Mouse (Mus musculus): Measurements from ENCODE around the gene Gm20388.

Gm20388 gene

DNA sequence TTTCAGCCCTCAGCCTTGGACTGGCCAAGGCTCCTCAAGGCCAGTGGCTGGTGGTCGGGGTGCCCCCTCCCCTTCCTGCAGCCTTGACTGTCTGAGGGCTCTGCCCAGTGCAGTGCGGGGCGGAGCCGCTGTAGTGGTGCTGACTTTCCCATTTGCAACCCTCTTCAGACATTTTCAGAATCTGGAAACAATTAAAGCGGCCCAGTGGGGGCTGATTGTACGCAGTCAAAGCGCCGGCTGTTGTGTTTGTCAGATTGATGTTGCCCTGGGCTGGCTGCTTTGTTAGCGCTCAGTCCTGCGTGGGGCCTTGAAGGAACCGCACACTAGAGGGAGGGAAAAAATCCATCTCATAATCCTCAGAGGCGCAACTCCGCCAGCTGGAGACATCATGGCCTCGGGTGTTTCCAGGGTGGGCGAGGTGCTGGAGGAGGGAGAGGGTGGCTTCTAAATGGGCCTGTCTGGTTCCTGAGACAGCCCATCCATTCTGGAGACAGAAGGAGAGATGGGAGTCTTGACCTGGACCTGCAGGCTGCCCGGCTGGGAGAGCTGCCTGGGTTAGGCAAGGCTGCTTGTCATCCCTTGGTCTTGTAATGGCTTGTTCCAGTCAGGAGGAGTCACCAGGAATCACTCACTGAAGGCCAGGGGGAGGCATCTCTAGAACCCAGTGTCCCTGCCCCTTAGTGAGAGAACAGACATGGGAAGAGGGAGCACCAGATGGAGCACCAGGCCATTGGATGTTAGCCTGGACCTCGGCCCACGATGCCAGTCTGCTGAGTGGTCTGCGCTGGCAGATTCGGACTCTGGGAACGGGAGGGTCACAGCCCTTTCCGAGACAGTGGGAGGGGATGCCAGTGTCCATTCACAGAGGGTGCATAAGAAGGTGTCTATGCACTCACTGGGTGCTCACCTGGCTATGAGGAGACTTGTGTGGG lies 388.2 kb downstream of the Gm20388 start:
- intact Hi-C loops (cut with DNase I) = no loop called here

DNA sequence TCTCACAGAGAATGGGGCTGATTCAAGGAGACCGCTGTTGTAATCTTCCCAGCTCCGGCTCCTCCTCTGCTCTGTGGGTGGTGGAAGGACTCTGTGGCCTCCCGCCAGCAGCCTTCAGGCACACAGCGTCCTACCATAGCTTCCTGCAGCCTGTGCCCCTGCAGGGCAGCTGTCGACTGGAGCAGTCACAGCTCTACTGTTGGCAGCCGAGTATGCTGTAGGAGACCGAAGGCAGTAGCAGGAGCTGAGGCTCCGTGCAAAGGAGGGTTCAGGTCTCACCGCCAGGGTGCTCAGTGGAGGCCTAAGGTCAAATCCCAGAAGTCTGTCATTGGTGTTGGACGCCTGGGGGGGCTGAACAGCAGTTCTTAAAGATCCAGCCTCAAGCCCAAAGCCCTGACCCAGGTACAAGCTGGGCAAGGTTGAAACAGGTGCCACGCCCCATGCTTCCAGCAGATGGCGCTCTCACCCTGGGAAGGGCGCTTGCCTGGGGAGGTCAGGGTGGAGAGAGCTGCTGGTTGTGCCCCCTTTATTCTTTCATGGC lies 390.0 kb downstream of the Gm20388 start:
- intact Hi-C loops (cut with DNase I) = no loop called here

DNA sequence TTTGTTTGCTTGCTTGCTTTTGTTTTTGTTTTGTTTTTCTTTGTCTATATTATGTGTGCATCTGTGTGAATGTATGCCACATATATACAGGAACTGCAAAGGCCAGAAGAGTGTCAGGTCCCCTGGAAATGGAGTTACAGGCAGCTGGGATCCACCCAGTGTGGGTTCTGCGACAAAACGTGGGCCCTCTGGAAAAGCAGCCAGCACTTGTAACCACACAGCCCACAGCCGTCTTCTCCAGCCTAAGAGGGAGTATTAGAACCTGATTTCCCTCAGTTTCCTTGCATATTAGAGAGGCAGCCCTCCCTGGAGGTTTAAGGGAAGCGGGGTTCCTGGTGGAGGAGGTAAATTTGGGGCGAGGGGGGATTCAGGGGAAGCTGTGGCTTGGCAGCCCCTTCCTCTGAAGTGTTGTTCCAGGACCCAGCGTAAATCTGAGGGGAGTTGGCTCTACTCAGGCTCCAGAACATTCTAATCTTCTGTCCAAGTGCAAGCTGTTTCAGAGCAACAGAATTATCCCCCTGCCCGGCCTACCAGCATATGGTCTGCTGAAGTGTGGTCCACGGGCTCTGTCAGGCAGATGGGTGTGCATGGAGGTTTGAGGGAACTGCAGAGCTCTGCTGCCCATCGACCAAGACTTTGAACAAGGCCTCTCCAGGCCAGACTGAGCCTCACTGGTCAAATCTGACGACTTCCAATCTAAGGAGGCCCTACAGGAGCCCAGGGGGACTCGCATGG lies 392.5 kb downstream of the Gm20388 start:
- intact Hi-C loops (cut with DNase I) = no loop called here

DNA sequence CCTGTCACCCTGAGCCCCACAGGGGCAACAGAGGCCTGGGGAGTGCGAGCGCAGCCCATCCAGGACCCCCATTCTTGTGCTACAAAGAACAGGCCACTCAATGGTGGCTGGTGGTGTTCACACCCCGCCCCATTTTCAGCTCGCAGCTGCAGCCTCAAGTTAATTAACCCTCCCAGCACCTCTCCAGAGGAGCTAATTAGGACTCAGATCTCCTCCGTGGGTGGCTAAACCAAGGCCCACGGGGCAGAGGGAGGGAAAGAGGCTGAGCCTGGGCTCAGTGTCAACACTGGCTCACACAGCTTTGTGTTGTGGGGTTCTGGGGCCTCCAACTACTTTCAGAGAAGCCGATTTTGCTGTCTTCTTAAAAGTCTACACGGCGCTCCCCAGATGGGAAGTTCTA lies 393.5 kb downstream of the Gm20388 start:
- intact Hi-C loops (cut with DNase I) = no loop called here

DNA sequence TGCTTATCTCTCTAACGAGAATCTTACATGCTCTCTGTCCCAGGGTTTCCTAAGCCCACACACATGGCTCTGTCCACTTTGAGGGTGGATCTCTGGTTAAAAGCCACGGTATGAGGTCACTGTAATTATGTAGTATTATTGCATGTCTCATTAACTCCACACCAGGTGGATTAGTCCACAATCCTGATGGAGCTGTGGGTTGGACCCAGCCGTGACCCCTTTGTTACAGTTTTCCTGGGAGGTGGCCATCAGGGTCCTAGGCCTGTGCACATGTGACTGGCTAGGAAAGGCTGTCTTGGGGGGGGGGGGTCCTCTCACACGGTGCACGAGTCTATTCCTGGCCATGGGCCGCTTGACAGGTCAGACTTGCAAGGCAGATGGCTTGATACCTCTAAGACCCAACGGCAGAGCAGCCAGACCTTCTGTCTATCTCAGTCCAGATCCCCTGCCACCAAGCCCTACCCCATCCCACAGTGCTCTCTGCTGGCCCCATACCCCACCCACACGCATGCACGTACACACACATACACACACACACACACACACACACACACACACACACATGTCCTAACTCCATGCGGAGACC lies 395.3 kb downstream of the Gm20388 start:
- intact Hi-C loops (cut with DNase I) = no loop called here

DNA sequence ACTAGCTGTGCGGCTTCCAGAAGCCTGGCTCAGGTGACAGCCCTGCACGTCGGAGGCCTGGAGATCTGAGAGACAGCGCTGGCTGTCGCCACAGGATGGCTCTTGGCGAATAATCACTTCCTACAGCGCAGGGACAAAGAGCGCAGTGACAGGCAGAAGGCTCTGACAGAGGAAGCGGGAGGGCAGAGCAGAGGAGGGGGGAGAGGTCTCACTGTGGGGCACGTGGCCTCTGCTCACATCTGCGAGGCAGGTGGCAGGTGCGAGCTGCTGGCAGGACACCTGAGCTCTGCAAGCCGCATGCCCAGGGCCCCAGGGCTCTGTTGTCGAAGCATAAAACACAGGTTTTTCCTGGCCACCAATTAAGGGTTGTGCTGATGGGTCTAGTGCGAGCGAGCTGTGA lies 396.5 kb downstream of the Gm20388 start:
- intact Hi-C loops (cut with DNase I) = no loop called here

DNA sequence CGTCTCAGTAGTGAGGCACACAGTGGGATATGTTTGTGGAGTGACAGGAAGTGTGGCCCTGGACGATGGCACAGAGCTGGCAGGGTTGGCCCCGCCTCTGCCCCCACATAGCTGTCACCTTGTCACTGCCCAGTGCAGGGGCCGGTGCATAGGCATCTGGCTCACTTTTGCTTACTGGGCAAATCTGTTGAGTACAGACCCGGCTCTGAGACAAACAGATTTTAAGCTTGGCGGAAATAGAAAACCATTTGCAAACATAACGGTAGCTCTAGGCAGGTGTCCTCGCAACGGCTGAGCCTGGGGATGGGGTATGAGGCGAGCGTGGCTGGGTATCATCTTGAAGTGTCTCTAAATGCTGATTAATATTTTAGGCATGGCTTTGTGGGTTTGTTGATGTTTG lies 396.9 kb downstream of the Gm20388 start:
- intact Hi-C loops (cut with DNase I) = no loop called here

DNA sequence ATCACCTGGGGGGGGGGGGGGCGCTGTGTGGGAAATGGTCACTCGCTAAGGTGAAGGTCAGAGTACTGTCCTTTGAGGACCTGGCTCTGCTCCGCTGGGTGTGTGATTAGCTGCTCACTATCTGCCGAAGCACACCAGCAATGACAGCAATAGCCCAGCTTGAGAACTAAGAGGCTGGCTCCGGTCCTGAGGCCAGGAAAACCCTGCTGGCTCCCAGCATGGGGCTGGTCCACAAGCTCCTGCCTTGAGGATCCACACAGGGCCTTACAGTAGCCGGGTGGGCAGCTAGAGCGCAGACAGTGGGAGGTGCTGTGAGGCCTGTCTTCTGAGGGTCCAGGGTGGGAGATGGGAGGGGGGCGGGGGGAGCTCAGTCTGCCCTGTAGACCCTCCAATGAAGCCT lies 397.5 kb downstream of the Gm20388 start:
- intact Hi-C loops (cut with DNase I) = no loop called here

DNA sequence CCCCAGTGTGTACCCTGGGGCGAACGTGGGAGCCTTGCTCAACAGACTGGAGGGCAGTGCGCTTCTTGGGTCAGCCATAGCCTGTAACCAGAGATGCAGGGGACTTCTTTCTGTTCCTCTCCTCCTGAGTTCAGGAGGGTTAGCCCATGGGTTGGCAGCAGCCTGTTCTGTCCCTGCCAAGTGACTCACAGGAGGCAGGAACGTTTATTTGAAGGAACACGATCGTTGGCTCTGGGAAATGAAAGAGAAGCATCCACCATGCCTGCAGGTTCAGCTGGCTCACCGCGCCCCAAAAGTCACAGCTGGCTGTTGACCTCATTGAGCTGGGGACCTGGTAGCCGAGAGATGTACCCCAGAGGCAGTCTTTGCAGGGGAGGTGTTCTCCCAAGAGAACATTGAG lies 397.9 kb downstream of the Gm20388 start:
- intact Hi-C loops (cut with DNase I) = no loop called here

DNA sequence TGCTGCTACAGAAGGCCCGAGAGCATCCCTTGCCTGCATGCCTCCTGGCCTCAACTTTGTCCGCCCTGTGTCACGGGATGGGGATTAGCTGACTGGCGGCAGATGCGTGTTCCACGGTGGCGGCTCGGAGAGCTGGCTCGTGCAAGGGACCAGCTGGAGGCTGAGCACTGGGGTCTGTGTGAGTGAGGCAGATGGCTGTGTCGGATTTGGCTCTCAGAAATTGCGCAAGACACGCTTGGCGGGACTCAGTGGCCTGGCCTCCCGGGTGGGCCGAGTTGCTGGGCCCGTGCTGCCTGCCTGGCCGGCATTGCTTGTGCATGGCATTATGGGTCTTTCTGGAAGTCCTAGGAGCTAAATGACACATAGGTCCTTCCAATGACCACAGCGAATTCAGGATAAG lies 398.7 kb downstream of the Gm20388 start:
- intact Hi-C loops (cut with DNase I) = no loop called here

DNA sequence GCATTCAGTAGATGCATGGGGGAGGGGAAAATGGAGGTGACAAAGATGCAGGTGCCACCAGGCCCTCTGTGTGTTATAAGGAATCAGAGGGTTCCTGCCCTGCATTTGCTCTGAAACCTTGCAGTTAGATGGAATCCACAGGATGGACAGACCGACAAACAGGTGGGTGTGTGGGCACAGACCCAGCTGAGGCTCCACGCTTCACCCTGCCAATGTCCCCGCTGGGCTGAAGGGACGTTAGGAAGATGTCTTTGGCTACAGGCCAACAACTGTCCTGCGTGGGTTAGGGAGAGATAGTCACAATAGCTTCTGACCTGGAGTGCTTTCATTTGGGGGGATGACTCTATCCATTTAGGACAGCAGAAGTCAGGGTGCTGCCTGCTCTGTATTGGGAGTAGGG lies 399.4 kb downstream of the Gm20388 start:
- intact Hi-C loops (cut with DNase I) = no loop called here

DNA sequence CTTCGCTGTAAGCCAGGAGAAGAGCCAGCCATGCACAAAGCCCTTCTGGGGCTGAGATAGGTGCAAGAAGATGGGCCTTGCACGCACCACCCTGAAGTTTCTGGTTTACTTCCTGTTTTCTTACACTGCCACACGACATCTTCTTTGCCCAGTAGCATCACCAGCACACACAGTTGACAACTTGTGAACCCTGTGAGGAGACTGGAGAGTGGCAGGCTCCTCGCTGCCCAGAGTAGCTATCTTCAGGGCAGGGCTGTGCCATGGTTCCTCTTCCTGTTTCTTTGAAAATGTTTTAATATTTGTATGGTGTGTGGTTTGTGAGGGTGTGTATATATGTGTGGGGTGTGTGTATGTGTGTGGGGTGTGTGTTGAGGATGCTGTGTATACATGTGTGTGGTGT lies 401.8 kb downstream of the Gm20388 start:
- intact Hi-C loops (cut with DNase I) = no loop called here

DNA sequence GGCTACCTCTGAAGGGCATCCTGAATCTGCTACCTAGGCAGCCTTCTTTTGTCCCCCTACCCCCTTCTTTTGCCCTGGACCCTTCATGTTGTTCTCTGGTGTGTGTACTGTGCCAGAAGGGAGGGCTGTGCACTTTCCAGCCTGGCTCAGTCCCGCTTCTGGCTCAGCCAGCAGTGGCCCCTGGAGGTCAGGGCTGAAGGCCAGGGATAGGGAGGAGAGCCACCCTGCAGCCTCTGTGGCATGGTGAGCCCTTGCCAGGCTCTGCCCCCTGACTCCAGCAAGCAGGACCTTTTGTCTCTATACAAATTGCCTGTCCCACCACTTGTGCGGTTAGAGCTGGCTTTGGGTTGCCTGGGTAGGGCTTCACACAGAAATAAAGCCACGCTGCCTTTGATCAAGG lies 403.0 kb downstream of the Gm20388 start:
- intact Hi-C loops (cut with DNase I) = no loop called here

DNA sequence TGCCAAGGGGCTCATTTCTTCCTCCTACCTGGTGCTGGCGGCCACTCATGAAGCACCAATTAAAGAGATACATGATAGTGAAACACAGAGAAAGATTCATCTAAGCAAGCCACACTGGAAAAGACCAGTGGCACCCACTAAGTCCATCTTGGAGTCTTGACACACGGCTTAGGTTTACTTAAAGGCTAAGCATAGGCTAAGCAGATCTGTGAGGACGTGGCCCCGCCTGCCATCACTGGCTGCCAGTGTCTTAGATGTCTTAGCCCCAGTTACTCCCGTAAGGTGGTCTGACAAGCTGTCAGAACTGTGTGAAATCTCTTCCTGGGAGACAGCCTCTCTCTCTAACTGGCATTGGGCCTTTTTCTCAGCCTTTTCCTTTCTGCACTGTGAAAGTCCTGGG lies 404.3 kb downstream of the Gm20388 start:
- intact Hi-C loops (cut with DNase I) = loop anchor here (5.0 kb wide), 1 partner anchor 33 kb away; no protein-coding TSS in a partner anchor

DNA sequence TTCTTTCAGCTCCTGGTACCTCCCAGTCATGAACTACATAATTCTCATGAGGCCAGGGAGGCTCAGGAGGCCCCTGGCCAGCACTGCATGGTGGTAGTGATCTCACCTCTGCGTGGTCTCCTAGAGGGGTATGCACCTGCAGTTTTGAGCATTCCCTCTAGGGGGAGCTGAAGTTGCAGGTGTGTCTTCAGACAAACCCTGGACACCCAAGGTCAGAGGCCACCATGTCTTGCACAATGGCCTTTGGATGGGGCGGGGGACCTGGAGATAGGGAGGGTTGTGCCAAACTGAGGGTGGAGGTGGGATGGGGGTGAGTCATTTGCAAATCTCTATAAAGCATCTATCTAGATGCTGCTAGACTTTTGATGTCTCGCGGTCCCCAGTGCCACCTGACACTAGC lies 405.0 kb downstream of the Gm20388 start:
- intact Hi-C loops (cut with DNase I) = loop anchor here (5.0 kb wide), 1 partner anchor 33 kb away; no protein-coding TSS in a partner anchor

DNA sequence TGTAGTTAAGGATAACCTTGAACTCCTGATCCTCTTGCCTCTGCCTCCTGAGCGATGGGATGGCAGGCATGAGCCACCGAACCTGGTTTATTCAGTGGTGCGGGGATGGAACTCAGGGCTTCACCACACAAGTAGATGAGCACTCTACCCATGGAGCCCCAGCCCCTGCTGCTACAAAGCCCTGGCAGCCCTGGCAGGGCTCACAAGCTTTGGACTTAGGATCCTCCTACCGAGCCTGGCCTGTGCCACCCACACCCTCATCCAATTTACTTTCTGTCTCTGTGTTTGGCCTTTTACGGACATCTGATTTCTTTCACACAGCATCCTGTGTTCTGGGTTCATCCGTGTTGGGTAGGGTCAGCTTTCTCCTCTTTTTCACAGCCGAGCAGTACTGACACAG lies 406.1 kb downstream of the Gm20388 start:
- intact Hi-C loops (cut with DNase I) = loop anchor here (5.0 kb wide), 1 partner anchor 34 kb away; no protein-coding TSS in a partner anchor

DNA sequence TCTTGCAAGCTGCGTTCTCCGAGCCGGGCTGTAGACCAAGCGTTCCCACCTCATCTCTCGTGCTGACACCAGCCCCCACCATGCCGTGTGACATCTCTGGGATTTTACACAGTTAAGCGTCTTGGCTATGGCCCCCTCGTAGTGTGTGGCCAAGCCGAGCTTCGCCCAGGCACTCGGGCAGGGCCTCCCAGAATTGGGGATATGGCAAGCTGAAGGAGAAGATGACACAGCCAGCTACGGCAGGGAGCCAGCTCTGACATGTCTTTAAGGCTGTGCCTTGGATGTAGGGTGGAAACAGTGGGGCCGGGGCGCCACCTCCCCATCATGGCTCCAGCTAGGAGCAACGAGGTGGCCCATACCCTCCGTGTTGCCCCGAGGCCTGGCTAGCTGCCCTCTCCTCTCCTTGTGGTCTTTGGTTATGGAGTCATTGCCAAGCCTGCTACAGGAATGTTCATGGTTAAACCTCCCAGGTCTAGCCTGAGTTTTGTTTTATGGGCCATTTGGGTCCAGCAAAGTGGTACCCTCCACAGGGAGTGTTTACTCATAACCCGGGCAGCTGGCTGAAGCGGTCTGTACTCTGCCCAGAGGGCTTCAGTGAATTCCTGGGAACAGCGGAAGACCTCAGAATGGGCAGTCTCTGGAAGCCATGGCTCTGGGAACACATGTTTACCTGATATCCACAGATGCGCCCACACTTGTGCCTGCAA lies 406.6 kb downstream of the Gm20388 start:
- intact Hi-C loops (cut with DNase I) = loop anchor here (5.0 kb wide), 1 partner anchor 35 kb away; no protein-coding TSS in a partner anchor

DNA sequence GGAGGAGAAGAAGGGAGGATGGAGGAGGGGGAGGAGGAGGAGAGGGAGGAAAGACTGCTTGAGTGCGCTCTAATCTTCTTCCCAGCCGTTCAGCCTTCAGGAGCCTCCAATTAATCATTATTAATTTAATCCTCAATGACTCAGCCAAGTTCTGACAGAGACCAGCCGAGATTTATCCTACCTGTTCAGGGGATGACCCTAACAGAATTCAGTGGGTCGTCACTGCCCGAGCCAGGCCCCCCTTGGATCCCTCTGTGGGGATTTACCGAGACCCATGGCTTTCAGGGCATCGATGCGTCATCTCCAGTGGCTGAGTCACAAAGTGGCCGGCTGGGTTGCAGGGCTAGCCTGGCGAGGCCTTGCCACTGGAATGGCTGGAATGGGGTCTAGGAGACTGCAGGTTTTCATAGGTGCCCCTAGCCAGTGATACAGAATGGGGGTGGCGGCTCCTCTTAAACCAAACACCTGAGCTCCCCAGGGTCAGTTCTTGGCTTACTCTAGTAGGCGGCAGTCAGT lies 407.9 kb downstream of the Gm20388 start:
- intact Hi-C loops (cut with DNase I) = loop anchor here (2.0 to 5.0 kb wide), 2 partner anchors 36 to 140 kb away; no protein-coding TSS in a partner anchor

DNA sequence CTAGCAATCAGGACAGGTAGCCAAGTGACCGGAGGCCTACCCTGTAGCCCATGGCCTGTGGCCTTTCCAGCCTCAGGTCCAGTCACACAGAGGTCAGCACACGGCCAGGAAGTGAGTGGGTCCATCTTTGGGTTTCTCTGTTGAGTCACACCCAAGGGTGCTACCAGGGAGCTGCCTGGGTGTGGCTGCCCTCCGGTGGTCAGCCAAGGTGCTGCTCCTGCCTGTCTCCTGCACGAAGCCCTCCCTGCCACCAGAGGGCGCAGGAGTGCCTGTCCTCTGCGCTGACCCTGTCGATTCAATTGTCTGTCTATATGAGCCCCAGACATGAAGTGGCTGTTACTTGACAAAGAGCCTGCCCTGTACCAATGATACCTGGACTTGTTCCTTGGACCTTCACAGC lies 408.8 kb downstream of the Gm20388 start:
- intact Hi-C loops (cut with DNase I) = loop anchor here (2.0 to 5.0 kb wide), 2 partner anchors 37 to 141 kb away; no protein-coding TSS in a partner anchor

DNA sequence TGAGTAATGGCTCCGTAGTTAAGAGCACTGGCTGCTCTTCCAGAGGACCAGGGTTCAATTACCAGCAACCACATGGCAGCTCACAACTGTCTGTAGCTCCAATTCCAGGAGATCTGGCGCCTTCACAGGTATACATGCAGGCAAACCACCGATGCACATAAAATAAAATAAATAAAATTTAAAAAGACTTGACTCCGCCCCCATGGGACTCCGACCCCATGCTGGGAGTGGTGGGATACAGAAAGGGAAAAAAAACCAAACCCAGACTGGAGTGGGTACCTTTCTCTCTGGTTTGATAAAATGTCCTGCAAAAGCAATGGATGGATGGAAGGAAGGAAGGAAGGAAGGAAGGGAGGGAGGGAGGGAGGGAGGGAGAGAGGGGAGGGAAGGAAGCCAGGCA lies 409.5 kb downstream of the Gm20388 start:
- intact Hi-C loops (cut with DNase I) = no loop called here

DNA sequence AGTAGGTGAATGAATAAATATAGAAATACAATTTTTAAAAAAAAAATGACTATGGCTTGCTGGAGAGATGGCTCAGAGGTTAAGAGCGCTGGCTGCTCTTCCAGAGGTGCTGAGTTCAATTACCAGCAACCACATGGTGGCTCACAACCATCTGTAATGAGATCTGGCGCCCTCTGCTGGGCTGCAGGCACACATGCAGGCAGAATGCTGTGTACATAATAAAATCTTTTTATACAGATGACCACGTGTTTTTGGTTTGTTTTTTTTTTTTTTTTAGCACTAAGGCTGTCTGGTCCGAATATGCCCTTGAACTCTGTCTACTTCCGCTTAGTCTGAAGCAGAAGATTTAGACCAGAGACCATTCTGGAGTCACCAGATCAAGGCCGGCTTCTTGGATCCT lies 411.1 kb downstream of the Gm20388 start:
- intact Hi-C loops (cut with DNase I) = no loop called here

Measured in adrenal gland (tissue).